Mouse (Mus musculus): ENCODE measurements around the gene Decr2. TPM values are rescaled to one million over a fixed set of nuclear protein-coding genes. Genes with fewer than 3 reads are reported as not detected.
"Not testable (repeated sequence)": the region's sequence is repeated elsewhere in the genome, so short reads cannot be mapped to it uniquely, and the experiment has no call there.

Gene Decr2
- polyA plus RNA-seq, 1 experiment from 2014 or later = 14.7 TPM

- Histone ChIP-seq H3K4me2 (peak within 1 kb of the TSS; percentile 82), H3K4me1 (replicated peaks) (peaks cover 32% of the 10 kb centered on the region), H3K9me3 (replicated peaks) (no peaks in the 10 kb centered on the region), H3K36me3 (replicated peaks) (peaks cover 30% of the 10 kb centered on the region), H3K27ac (replicated peaks) (peak within 1 kb of the TSS; percentile 67), H3K9ac (peak within 1 kb of the TSS; percentile 74), H3K27me3 (peaks cover 12% of the 10 kb centered on the region; the same call in 1 of the 2 replicates), H3K4me3 (replicated peaks) (peak within 1 kb of the TSS; percentile 81)
- ATAC-seq (ENCODE audit: insufficient read depth) = peak; percentile 80
- WGBS (ENCODE audit: insufficient replicate concordance) = under 1% methylated on average over 32 of the region's 32 CpGs
Measured at GRCm38 (mm10) chr17:26123267-26123684, 33.1 kb upstream of the Decr2 start, which contains the start of gene Mrpl28. Gene Mrpl28 (plus strand): TSS chr17:26123500.

- Histone ChIP-seq H3K4me3 (replicated peaks) (peak overlapping the region; percentile 81; the same call in 1 of the 2 replicates), H3K27me3 (peaks cover 19% of the 10 kb centered on the region), H3K9ac (no peak overlapping the region), H3K4me1 (replicated peaks) (peaks cover 32% of the 10 kb centered on the region), H3K36me3 (replicated peaks) (peaks cover 23% of the 10 kb centered on the region), H3K9me3 (replicated peaks) (no peaks in the 10 kb centered on the region), H3K27ac (replicated peaks) (no peak overlapping the region), H3K4me2 (peak overlapping the region; percentile 82; the same call in 1 of the 2 replicates)
- no peak for ATAC-seq (ENCODE audit: insufficient read depth)
- 60% methylated on average over 5 of the region's 5 CpGs for WGBS (ENCODE audit: insufficient replicate concordance)
Measured at GRCm38 (mm10) chr17:26122431-26123140, 32.4 kb upstream of the Decr2 start.

- peaks cover 40% of the 10 kb centered on the region for H3K4me1 ChIP-seq (replicated peaks)
- peaks cover 42% of the 10 kb centered on the region for H3K27me3 ChIP-seq
- 37% methylated on average over 33 of the region's 33 CpGs for WGBS (ENCODE audit: insufficient replicate concordance)
- H3K9me3 ChIP-seq (replicated peaks) = no peaks in the 10 kb centered on the region
- no peak for ATAC-seq (ENCODE audit: insufficient read depth)
- no peak overlapping the region for H3K27ac ChIP-seq (replicated peaks)
- peaks cover under 1% of the 10 kb centered on the region; the same call in 1 of the 2 replicates for H3K36me3 ChIP-seq (replicated peaks)
- H3K9ac ChIP-seq = no peak overlapping the region
- no peak overlapping the region for H3K4me3 ChIP-seq (replicated peaks)
- peak overlapping the region; percentile 21 for H3K4me2 ChIP-seq
Measured at GRCm38 (mm10) chr17:26119766-26120710, 29.9 kb upstream of the Decr2 start.

- Histone ChIP-seq H3K36me3 (replicated peaks) (no peaks in the 10 kb centered on the region), H3K4me1 (replicated peaks) (peaks cover 40% of the 10 kb centered on the region), H3K27ac (replicated peaks) (no peak overlapping the region), H3K9ac (no peak overlapping the region), H3K4me3 (replicated peaks) (no peak overlapping the region), H3K27me3 (peaks cover 76% of the 10 kb centered on the region), H3K9me3 (replicated peaks) (no peaks in the 10 kb centered on the region), H3K4me2 (no peak overlapping the region)
- ATAC-seq (ENCODE audit: insufficient read depth) = no peak
- WGBS (ENCODE audit: insufficient replicate concordance) = 75% methylated on average over 17 of the region's 17 CpGs
Measured at GRCm38 (mm10) chr17:26116503-26117258, 26.5 kb upstream of the Decr2 start.

GRCm38 (mm10) chr17:26115956-26116487 lies 25.9 kb upstream of the Decr2 start:
- Histone ChIP-seq H3K9me3 (replicated peaks) (no peaks in the 10 kb centered on the region), H3K4me2 (no peak overlapping the region), H3K4me3 (replicated peaks) (no peak overlapping the region)

GRCm38 (mm10) chr17:26115205-26115898 lies 25.2 kb upstream of the Decr2 start:
- Histone ChIP-seq H3K27ac (replicated peaks) (no peak overlapping the region), H3K4me1 (replicated peaks) (peaks cover 37% of the 10 kb centered on the region), H3K9ac (no peak overlapping the region), H3K4me2 (no peak overlapping the region), H3K9me3 (replicated peaks) (no peaks in the 10 kb centered on the region), H3K27me3 (peaks cover 89% of the 10 kb centered on the region), H3K36me3 (replicated peaks) (no peaks in the 10 kb centered on the region), H3K4me3 (replicated peaks) (no peak overlapping the region)
- WGBS (ENCODE audit: insufficient replicate concordance) = 72% methylated on average over 7 of the region's 7 CpGs
- no peak for ATAC-seq (ENCODE audit: insufficient read depth)

More at GRCm38 (mm10) chr17:26115956-26116487, 25.9 kb upstream of the Decr2 start:
- no peak overlapping the region for H3K27ac ChIP-seq (replicated peaks)
- WGBS (ENCODE audit: insufficient replicate concordance) = 30% methylated on average over 3 of the region's 3 CpGs
- peaks cover 82% of the 10 kb centered on the region for H3K27me3 ChIP-seq
- no peak for ATAC-seq (ENCODE audit: insufficient read depth)
- no peak overlapping the region for H3K9ac ChIP-seq
- H3K4me1 ChIP-seq (replicated peaks) = peaks cover 40% of the 10 kb centered on the region
- H3K36me3 ChIP-seq (replicated peaks) = no peaks in the 10 kb centered on the region

- WGBS (ENCODE audit: insufficient replicate concordance) = 50% methylated on average over 7 of the region's 7 CpGs
- not testable (repeated sequence) for ATAC-seq (ENCODE audit: insufficient read depth); H3K9ac ChIP-seq; H3K27ac ChIP-seq (replicated peaks); H3K36me3 ChIP-seq (replicated peaks); H3K4me3 ChIP-seq (replicated peaks); H3K9me3 ChIP-seq (replicated peaks); H3K4me2 ChIP-seq
- H3K4me1 ChIP-seq (replicated peaks) = peaks cover 34% of the 10 kb centered on the region
- H3K27me3 ChIP-seq = peaks cover 95% of the 10 kb centered on the region
Measured at GRCm38 (mm10) chr17:26114461-26114860, 24.3 kb upstream of the Decr2 start.

- no peak for ATAC-seq (ENCODE audit: insufficient read depth)
- peak overlapping the region; percentile 63; the same call in 1 of the 2 replicates for H3K9ac ChIP-seq
Measured at GRCm38 (mm10) chr17:26114061-26114460, 23.9 kb upstream of the Decr2 start.

GRCm38 (mm10) chr17:26113181-26113948 lies 23.2 kb upstream of the Decr2 start, which contains the start of gene Tmem8:
Gene Tmem8 (plus strand): TSS chr17:26113299.
- Histone ChIP-seq H3K27ac (replicated peaks) (no peak within 1 kb of the TSS; the same call in 1 of the 2 replicates), H3K9ac (peak within 1 kb of the TSS; percentile 63), H3K27me3 (peaks cover 90% of the 10 kb centered on the region), H3K4me1 (replicated peaks) (peaks cover 34% of the 10 kb centered on the region), H3K36me3 (replicated peaks) (no peaks in the 10 kb centered on the region), H3K4me3 (replicated peaks) (peak within 1 kb of the TSS; percentile 70), H3K4me2 (peak within 1 kb of the TSS; percentile 86), H3K9me3 (replicated peaks) (no peaks in the 10 kb centered on the region)
- peak; percentile 69 for ATAC-seq (ENCODE audit: insufficient read depth)
- under 1% methylated on average over 62 of the region's 75 CpGs for WGBS (ENCODE audit: insufficient replicate concordance)

More at GRCm38 (mm10) chr17:26114061-26114460, 23.9 kb upstream of the Decr2 start:
- Histone ChIP-seq H3K36me3 (replicated peaks) (no peaks in the 10 kb centered on the region), H3K27ac (replicated peaks) (no peak overlapping the region), H3K4me1 (replicated peaks) (peaks cover 34% of the 10 kb centered on the region), H3K4me2 (peak overlapping the region; percentile 86), H3K4me3 (replicated peaks) (peak overlapping the region; percentile 70), H3K9me3 (replicated peaks) (no peaks in the 10 kb centered on the region), H3K27me3 (peaks cover 95% of the 10 kb centered on the region)
- 12% methylated on average over 8 of the region's 8 CpGs for WGBS (ENCODE audit: insufficient replicate concordance)

Measured in liver, embryonic 15.5 days (tissue).